Mouse (Mus musculus): Measurements from ENCODE around the gene Fndc8.

- TF ChIP-seq CTCF (IDR thresholded peaks at IDR 0.05; ENCODE audit: insufficient read depth, low read length), result no peak
- no peak for TF ChIP-seq POLR2A (IDR thresholded peaks at IDR 0.05; ENCODE audit: borderline replicate concordance, extremely low read depth, low read depth, low read length)
These were observed 39.4 kb upstream of the Fndc8 start for GRCm38 (mm10) chr11:82852540-82852939.
